Mouse (Mus musculus) intestine, postnatal 0 days (tissue): ENCODE results near the gene Asic2. TPM values are rescaled to one million over a fixed set of nuclear protein-coding genes. Genes with fewer than 3 reads are reported as not detected.

Experiments
- ATAC-seq: fragments of 200-750 bp; cut with Nextera tagmentation; 2 replicates; pipeline ENCODE4 v1.8.0; 2017; ENCODE audit warnings: mild to moderate bottlenecking, moderate TSS enrichment, moderate library complexity
- H3K27ac ChIP-seq: fragments of 300-500 bp; sonication (generic); 2 replicates; pipeline ENCODE4 v1.5.1; 2014; ENCODE audit warnings: mild to moderate bottlenecking, low read depth, low read length, moderate library complexity
- H3K27me3 ChIP-seq: fragments of 300-500 bp; sonication (generic); replicated peaks from 2 replicates; pipeline ENCODE4 v1.6.1; 2014; ENCODE audit warnings: low read length, mixed read lengths; ENCODE audit not compliant: control insufficient read depth, insufficient read depth
- H3K36me3 ChIP-seq: fragments of 300-500 bp; sonication (generic); 2 replicates; pipeline ENCODE4 v1.6.1; 2014; ENCODE audit warnings: mild to moderate bottlenecking, moderate library complexity; ENCODE audit not compliant: control insufficient read depth, insufficient read depth
- H3K4me1 ChIP-seq: fragments of 300-500 bp; sonication (generic); replicated peaks from 2 replicates; pipeline ENCODE4 v1.6.1; 2014; ENCODE audit warnings: antibody characterized with exemption, low read length, mixed read lengths; ENCODE audit not compliant: control insufficient read depth, insufficient read depth
- H3K4me2 ChIP-seq: fragments of 300-500 bp; sonication (generic); replicated peaks from 2 replicates; pipeline ENCODE4 v1.6.1; 2014; ENCODE audit warnings: low read depth, mild to moderate bottlenecking, moderate library complexity
- H3K4me3 ChIP-seq: fragments of 300-500 bp; sonication (generic); 2 replicates; pipeline ENCODE4 v1.5.1; 2014; ENCODE audit warnings: low read depth, low read length
- H3K9ac ChIP-seq: fragments of 300-500 bp; sonication (generic); 2 replicates; pipeline ENCODE4 v1.6.1; 2014; ENCODE audit warnings: mild to moderate bottlenecking, low read depth, low read length
- H3K9me3 ChIP-seq: fragments of 300-500 bp; sonication (generic); 2 replicates; pipeline ENCODE4 v1.6.1; 2016; ENCODE audit warnings: mixed run types; ENCODE audit not compliant: control insufficient read depth
- CTCF ChIP-seq: sonication (generic); IDR thresholded peaks from 2 replicates; pipeline ENCODE4 v1.5.1; 2016; ENCODE audit warnings: low read depth, mild to moderate bottlenecking, control low read depth, antibody characterized with exemption, moderate library complexity
- WGBS: fragments of 180-500 bp; shearing (Covaris S2); extraction: QIAGEN DNeasy Blood & Tissue Kit; methylation state at CpG from one replicate; pipeline ENCODE4 v1.1.7; 2014; 5-methylcytosine and 5-hydroxymethylcytosine counted together
- polyA plus RNA-seq: library from polyadenylated mRNA; unstranded; fragments of >200 nt; fragmentation: Nextera tagmentation; extraction: Ambion mirVana; gene quantifications from 2 replicates; pipeline ENCODE4 v1.2.1, GENCODE M21; 2015

The Asic2 gene
- polyA plus RNA-seq, 1 experiment from 2014 or later, result 0.55 TPM

GRCm38 (mm10) chr11:81543189-81543588, 425.1 kb downstream of the Asic2 start:
- no peak for ATAC-seq
- no peak for TF ChIP-seq CTCF
- 77% methylated on average over 6 of the region's 6 CpGs for WGBS
- Histone ChIP-seq H3K9me3 (no peaks in the 10 kb centered on the region), H3K4me3 (no peak overlapping the region), H3K27me3 (no peaks in the 10 kb centered on the region), H3K36me3 (no peaks in the 10 kb centered on the region), H3K4me2 (no peak overlapping the region), H3K4me1 (no peaks in the 10 kb centered on the region), H3K27ac (no peak overlapping the region), H3K9ac (no peak overlapping the region)

GRCm38 (mm10) chr11:81535121-81535717, 433.0 kb downstream of the Asic2 start:
- Histone ChIP-seq H3K27me3 (no peaks in the 10 kb centered on the region), H3K4me3 (no peak overlapping the region), H3K4me1 (no peaks in the 10 kb centered on the region), H3K9me3 (no peaks in the 10 kb centered on the region), H3K4me2 (no peak overlapping the region), H3K36me3 (no peaks in the 10 kb centered on the region), H3K9ac (no peak overlapping the region), H3K27ac (no peak overlapping the region)
- 32% methylated on average over 4 of the region's 4 CpGs for WGBS
- ATAC-seq, result no peak
- no peak for TF ChIP-seq CTCF

GRCm38 (mm10) chr11:81534686-81535085, 433.6 kb downstream of the Asic2 start:
- Histone ChIP-seq H3K27me3 (no peaks in the 10 kb centered on the region), H3K4me3 (no peak overlapping the region), H3K27ac (no peak overlapping the region), H3K4me2 (no peak overlapping the region), H3K4me1 (no peaks in the 10 kb centered on the region), H3K9me3 (no peaks in the 10 kb centered on the region), H3K9ac (no peak overlapping the region), H3K36me3 (no peaks in the 10 kb centered on the region)
- 9% methylated on average over 5 of the region's 5 CpGs for WGBS
- TF ChIP-seq CTCF, result peak; percentile 82
- no peak for ATAC-seq

DNA sequence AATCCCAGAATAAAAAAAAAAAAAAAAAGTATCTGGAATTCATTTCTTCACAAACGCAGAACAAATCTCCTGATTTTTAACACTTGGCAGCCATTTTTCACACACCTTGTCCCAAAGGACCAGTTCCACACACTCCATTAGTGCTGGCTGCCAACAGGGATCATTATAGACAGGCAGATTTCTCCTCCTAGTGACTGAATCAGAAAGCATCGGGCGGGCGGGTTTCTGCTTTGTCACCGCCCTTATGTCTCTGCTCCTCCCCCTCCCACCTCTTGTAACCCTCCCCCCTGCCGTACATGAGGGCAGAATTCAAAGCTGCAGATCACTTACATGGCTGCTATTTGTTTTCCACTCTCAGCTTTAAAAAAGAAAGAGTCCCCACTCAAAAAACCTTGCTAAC, 436.4 kb downstream of the Asic2 start:
- 14% methylated on average over 6 of the region's 6 CpGs for WGBS
- Histone ChIP-seq H3K9ac (no peak overlapping the region), H3K4me2 (no peak overlapping the region), H3K4me1 (no peaks in the 10 kb centered on the region), H3K27ac (no peak overlapping the region), H3K27me3 (no peaks in the 10 kb centered on the region), H3K36me3 (no peaks in the 10 kb centered on the region), H3K4me3 (no peak overlapping the region), H3K9me3 (no peaks in the 10 kb centered on the region)
- no peak for ATAC-seq
- no peak for TF ChIP-seq CTCF

DNA sequence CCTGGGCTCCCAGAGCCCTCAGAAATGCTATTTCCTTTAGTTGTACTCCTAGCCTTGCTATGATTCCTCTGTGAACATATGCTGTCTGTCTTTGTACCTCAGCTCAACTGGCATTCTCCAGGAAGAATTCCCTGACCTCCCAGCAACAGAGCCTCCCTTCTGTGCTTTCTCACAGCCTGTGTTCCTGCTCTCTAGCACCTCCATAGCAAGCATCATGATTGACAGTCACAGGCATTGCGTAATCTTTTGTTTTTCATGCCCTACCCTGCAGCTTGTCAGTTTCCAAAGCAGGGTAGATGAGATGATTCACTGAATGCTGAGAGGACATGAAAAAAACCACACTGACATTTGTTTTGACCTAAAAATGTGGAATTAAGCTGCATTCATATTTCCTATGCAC, 445.3 kb downstream of the Asic2 start:
- Histone ChIP-seq H3K4me2 (no peak overlapping the region), H3K27me3 (no peaks in the 10 kb centered on the region), H3K9me3 (no peaks in the 10 kb centered on the region), H3K4me3 (no peak overlapping the region), H3K27ac (no peak overlapping the region), H3K36me3 (no peaks in the 10 kb centered on the region), H3K9ac (no peak overlapping the region), H3K4me1 (no peaks in the 10 kb centered on the region)
- WGBS, result 78% methylated on average over 1 of the region's 1 CpGs
- no peak for TF ChIP-seq CTCF
- no peak for ATAC-seq

- H3K9ac ChIP-seq, result no peak overlapping the region
- H3K4me2 ChIP-seq, result no peak overlapping the region
- H3K27me3 ChIP-seq, result no peaks in the 10 kb centered on the region
- H3K4me3 ChIP-seq, result no peak overlapping the region
- no peaks in the 10 kb centered on the region for H3K4me1 ChIP-seq
- no peak for ATAC-seq
- 77% methylated on average over 4 of the region's 4 CpGs for WGBS
- TF ChIP-seq CTCF, result no peak
- H3K9me3 ChIP-seq, result no peaks in the 10 kb centered on the region
- H3K27ac ChIP-seq, result no peak overlapping the region
- no peaks in the 10 kb centered on the region for H3K36me3 ChIP-seq
Observed at GRCm38 (mm10) chr11:81521881-81522280, 446.4 kb downstream of the Asic2 start.
